Mouse (Mus musculus): Measurements from ENCODE around the gene Usp44.

DNA sequence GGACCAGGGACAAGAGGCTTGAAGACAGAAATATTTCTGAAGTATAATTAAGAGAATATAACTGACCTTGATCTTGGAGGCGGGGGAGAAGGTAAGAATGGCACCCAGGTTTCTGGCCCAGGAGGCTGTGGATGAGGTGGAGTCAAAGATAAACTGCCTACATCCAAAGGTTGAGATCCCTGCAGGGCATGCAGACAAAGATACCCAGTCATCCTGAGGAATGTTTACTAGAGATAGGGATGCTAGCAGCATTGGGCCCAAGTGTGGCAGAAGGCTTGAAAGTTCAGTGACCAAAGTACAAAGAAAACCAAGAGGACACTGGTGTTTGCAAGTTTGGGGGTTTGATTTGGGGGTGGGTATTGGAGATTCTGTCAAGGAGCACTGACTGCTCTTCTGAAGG lies 59.7 kb downstream of the Usp44 start:
- TF ChIP-seq EP300 (IDR thresholded peaks at IDR 0.05; ENCODE audit: low read depth) (peak; percentile 99), CTCF (IDR thresholded peaks at IDR 0.05; ENCODE audit: low read depth) (no peak)
